Mouse (Mus musculus): Measurements from ENCODE around the gene Caln1.

The Caln1 gene

DNA sequence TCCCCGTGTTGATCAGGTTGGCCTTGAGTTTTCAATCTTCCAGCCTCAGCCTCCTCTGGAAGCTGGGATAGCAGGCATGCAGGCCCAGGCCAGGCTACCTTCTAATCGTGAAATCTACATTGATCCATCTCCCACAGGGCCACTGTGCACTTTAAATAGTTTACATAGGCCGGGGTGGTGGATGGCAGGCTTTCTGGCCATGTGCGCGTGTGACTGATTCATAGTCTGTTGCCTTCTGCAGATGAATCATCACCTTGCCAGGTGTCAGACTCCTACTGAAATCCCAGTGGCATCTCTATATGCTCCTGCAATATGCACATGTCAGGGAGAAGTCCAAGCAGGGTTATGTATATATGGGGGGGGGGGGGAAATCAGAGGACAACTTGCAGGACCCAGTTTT lies 428.5 kb downstream of the Caln1 start:
- no peak for DNase-seq (ENCODE audit: inconsistent age in 2 of 2, low spot score in 1 of 2)

- DNase-seq (ENCODE audit: inconsistent age in 2 of 2, low spot score in 1 of 2) = no peak
Measured at GRCm38 (mm10) chr5:130810314-130810713, 441.1 kb downstream of the Caln1 start.

- DNase-seq (ENCODE audit: inconsistent age in 2 of 2, low spot score in 1 of 2) = no peak
Measured at GRCm38 (mm10) chr5:130810846-130811245, 441.6 kb downstream of the Caln1 start.

DNA sequence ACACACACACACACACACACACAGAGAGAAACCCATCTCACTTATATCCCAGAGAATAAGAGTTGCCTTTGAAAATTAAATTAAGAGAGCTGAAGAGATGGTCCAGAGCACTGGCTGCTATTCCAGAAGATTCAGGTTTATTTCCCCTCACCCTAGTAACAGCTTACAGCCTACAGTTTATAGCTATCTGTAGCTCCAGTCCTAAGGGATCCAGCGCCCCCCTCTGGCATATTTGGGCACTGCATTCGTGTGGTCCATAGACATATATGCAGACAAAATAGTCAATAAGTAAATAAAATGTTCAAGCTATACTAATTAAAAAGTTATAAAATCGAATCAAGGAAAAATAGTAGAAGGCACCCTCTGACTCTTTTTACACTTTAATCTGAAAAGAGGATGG lies 442.0 kb downstream of the Caln1 start:
- peak; percentile 27 to 74 for DNase-seq (ENCODE audit: inconsistent age in 2 of 2, low spot score in 1 of 2)

DNA sequence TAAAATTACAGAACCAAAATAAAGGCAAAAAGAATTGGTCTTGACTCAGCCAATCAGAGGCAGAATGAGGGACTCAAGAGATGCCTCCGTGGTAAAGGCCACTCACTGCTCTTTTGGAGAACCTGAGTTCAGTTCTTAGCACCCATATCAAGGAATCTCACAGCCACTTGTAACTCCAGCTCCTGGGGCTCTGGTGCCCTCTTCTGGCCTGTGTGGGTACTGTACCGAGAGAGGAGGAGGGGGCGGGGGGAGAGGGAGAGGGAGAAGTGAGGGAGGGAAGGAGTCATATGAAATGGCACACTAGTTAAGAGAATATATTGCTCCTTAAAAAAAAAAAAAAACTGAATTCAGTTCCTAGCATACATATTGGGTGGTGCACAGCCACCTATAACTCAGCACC lies 442.7 kb downstream of the Caln1 start:
- DNase-seq (ENCODE audit: inconsistent age in 2 of 2, low spot score in 1 of 2) = no peak

- no peak for DNase-seq (ENCODE audit: inconsistent age in 2 of 2, low spot score in 1 of 2)
Measured at GRCm38 (mm10) chr5:130812556-130812955, 443.3 kb downstream of the Caln1 start.

DNA sequence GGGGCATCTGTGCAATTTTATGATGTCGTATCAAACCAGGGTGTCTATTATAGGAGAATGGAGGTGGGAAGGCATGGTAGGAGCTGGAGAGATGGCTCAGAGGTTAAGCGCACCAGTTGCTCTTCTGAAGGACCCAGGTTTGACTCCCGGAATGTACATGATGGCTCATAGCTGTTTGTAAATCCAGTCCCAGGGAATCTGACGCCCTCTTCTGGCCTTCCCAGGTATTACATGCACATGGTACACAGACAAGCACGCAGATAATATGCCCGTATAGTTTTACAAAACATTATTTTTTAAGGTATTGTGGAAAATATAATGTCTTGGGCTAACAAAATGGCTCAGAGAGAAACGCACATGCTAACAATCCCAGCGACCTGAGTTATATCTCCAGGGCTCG lies 443.8 kb downstream of the Caln1 start:
- DNase-seq (ENCODE audit: inconsistent age in 2 of 2, low spot score in 1 of 2) = no peak

- DNase-seq (ENCODE audit: inconsistent age in 2 of 2, low spot score in 1 of 2) = no peak
Measured at GRCm38 (mm10) chr5:130815352-130815751, 446.1 kb downstream of the Caln1 start.

GRCm38 (mm10) chr5:130820021-130820648 lies 450.9 kb downstream of the Caln1 start:
- DNase-seq (ENCODE audit: inconsistent age in 2 of 2, low spot score in 1 of 2) = peak; percentile 14 to 73

GRCm38 (mm10) chr5:130820661-130821060 lies 451.4 kb downstream of the Caln1 start:
- no peak for DNase-seq (ENCODE audit: inconsistent age in 2 of 2, low spot score in 1 of 2)

DNA sequence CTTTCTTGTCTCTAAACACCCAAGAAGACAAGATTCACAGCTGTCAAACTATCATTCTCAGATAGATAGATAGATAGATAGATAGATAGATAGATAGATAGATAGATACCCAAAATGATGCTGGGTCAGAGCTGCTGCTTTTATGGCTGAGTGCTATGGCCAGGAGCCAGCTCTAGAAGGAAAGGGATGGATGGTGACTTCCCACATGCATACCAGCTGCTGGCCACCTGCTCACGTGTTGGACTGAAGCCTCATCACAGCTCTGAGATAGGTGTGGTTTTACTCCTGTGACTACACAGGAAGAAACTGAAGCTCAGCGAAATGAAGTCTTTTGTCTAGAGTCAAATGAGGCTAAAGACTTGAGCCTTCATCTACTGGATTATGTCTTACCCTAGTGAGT lies 456.5 kb downstream of the Caln1 start:
- DNase-seq (ENCODE audit: inconsistent age in 2 of 2, low spot score in 1 of 2) = no peak

DNA sequence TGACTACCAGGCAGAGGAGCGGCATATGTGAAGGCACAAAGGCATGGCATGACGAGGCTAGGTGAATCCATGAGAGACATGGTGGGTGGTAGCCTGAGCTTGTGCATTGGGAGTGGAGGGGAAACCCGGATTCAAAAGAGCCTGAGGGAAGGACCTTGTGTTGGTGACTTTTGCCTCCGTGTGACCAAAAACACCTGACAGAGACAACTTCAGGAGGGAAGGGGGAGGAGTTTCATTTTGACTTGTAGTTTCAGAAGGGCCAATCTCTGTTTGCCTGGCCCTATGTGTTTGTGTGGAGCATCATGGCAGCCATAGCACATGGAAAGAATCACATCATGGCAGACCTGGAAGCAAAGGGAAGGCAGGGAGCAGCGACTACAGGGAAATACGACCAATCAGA lies 479.3 kb downstream of the Caln1 start:
- no peak for DNase-seq (ENCODE audit: inconsistent age in 2 of 2, low spot score in 1 of 2)

DNA sequence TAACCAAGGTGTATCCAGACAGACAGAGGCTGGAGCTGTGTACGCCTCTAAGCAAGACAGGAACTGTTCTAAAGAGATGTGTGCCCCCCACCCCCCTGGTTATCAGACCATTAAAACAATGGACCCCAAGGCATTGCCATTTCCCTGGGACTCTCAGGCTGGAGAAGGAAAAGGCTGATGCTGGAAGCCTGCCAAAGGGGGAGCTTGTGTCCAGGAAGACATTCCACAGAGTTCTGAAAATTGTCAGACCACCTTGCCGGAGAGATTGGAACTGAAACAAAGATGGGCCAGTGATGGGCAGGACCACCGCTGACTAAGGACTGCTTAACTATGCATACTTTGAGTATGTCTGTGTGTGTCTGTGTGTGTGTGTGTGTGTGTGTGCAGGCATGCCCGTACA lies 480.4 kb downstream of the Caln1 start:
- no peak for DNase-seq (ENCODE audit: inconsistent age in 2 of 2, low spot score in 1 of 2)

DNA sequence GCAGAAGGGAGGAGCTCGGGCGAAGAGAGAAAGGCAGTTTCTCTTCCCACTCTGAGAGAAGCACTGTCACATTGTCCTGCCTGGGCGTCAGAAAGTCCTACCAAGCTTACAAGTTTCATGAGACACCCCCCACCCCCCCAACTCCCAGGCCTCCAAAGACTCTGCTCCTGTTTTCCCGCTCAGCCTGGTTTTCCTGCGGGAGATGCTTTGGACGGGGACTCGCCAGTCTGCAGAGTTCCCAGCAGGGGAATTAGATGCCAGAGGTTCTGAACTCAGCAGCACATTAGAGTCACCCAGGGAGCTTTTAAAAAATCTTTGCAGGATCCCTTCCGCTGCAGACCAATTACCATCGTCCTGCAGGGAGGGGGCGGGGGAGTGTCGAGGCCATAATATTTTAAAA lies 482.9 kb downstream of the Caln1 start:
- no peak for DNase-seq (ENCODE audit: inconsistent age in 2 of 2, low spot score in 1 of 2)

- DNase-seq (ENCODE audit: inconsistent age in 2 of 2, low spot score in 1 of 2) = peak; percentile 85 to 95
Measured at GRCm38 (mm10) chr5:130853371-130853770, 484.1 kb downstream of the Caln1 start.

GRCm38 (mm10) chr5:130854430-130854829 lies 485.2 kb downstream of the Caln1 start:
- no peak for DNase-seq (ENCODE audit: inconsistent age in 2 of 2, low spot score in 1 of 2)

DNA sequence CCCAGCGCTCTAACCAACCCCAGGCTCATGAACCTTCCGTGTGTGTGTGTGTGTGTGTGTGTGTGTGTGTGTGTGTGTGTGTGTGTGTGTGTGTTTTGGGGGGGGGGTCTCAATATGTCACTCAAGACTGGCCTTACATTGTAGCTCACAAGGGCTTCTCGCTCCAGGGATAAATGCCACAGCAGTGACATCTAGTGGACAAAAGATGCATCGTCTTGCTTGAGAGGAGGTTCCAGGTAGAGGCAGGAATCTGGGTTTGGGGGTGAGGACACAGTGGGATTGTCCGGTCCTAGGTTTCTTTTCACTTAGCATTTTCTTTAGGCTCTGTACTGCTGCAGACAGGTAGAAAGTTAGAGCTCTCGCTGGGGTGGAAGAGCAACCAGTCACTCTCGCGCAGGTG lies 488.9 kb downstream of the Caln1 start:
- DNase-seq (ENCODE audit: inconsistent age in 2 of 2, low spot score in 1 of 2) = peak in 1 of 2 experiments; percentile 77

DNA sequence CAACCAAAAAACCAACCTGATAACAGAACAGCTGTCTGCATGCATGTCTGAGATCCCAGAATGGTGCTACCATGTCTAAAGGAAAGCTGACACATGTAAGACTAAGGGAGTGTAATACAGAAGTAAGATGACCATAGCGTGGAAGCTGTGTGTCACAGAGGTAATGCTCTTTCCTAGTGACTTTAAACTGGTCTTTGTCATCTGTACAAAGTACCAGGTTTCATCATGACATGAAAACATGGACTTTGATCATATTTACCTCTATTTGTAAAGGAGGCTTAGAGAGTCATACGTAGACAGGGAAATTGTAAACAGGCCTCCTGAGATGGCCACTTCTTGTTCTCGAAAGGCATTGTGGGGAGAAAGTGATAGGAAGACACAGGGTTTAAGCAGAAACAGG lies 489.5 kb downstream of the Caln1 start:
- no peak for DNase-seq (ENCODE audit: inconsistent age in 2 of 2, low spot score in 1 of 2)

- no peak for DNase-seq (ENCODE audit: inconsistent age in 2 of 2, low spot score in 1 of 2)
Measured at GRCm38 (mm10) chr5:130859736-130860135, 490.5 kb downstream of the Caln1 start.

- DNase-seq (ENCODE audit: inconsistent age in 2 of 2, low spot score in 1 of 2) = peak in 1 of 2 experiments; percentile 53
Measured at GRCm38 (mm10) chr5:130862302-130862701, 493.0 kb downstream of the Caln1 start.

- DNase-seq (ENCODE audit: inconsistent age in 2 of 2, low spot score in 1 of 2) = peak in 1 of 2 experiments; percentile 34
Measured at GRCm38 (mm10) chr5:130869869-130870268, 500.6 kb downstream of the Caln1 start.

DNA sequence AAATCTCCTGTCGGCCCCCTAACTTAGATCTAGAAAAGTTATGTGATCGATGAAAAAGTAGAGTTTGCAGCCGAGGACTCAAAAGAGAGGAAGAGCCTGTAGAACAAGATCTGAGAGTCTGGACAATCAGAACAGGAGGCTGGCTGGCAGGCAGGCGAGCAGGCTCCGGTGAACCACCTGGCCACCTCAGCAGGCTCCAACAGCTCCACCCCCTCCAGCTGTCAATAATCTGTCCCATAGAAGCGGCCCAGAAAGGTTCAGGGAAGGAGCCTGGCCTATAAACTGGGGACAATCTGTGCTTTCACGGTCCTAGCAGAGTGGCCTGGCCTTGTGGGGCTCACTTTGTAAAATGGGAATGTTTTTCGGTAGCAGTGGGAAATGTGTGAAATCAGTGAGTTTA lies 501.8 kb downstream of the Caln1 start:
- DNase-seq (ENCODE audit: inconsistent age in 2 of 2, low spot score in 1 of 2) = no peak

DNA sequence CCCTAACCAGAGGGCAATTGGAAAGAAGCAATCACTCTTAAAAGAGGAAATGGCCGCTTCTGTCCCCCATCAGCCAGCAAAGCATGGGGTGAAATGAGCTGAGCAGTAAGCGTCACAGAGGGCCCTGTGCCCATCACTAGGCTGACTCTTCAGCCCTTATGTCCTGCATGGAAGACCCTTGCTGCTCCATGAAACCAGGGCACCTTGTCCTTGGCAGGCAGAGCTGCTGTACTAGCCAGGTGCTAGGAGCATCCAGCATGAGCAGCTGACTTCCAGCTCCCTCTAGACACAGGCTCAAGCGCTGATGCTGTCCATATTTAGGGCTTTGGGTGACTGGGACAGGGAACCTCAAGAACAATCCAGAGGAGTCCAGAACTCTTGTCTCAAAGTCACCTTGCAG lies 506.1 kb downstream of the Caln1 start:
- no peak for DNase-seq (ENCODE audit: inconsistent age in 2 of 2, low spot score in 1 of 2)

Data from adrenal gland, adult (tissue).